In the genomic region with DNA sequence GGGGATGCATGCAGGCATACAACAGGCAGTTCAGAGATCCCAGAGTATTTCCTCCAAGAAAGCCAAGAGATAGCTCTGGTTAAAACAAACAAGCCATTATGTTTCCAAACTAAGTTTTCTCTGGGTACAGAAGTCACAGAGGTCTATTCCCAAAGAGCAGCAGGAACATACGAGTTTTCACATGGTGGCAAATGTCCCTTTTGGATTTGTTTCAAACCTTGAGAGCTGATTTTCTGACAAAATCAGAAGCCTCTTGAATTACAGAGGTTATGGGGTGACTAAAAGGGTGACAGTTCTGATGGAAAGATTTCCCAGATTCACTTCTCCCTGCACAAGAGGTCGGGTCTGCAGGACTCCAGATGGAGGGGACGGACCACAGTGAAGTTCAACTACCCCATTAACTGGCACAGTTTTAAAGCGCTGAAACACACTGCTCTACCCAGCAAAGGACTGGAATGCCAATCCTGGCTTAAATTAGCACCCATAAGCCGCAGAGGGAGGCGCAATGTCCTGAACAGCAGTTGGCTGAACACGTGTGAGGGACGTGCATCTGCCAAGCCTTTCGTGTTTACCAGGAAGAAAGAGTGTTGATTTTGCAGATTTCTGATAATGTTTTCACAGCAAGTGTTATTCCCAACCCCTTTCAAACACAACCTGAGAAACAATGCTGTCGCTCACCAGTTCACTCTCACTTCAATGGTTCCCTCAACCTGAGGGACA, we compare ENCODE assay signal across 9 mouse cellular contexts. TPM values are rescaled to one million over a fixed set of nuclear protein-coding genes. Genes with fewer than 3 reads are reported as not detected.
DNase-seq lines count a peak whose midpoint lies in the region; ATAC-seq lines count a peak whose summit lies in the region.
"Had no signal": no experiment of that assay in that cellular context is flagged by ENCODE, and none has a peak within 500 bp of the region (broad histone marks: within the 10 kb centered on the region; RNA-seq: fewer than 3 reads in every experiment).

No protein-coding gene starts in this region.

- 0 out of 2 replicates have a peak, but pooled peaks cover 3% of the 10 kb centered on the region for H3K4me1 ChIP-seq in hindbrain, embryonic 14.5 days (replicated peaks; ENCODE audit: control insufficient read depth, insufficient read depth, low read length)
- peaks cover 2% of the 10 kb centered on the region; the same call in 1 of the 2 replicates for H3K4me1 ChIP-seq in hindbrain, embryonic 12.5 days
- H3K4me1 ChIP-seq in heart, embryonic 12.5 days (replicated peaks) = peaks cover 52% of the 10 kb centered on the region

- intact Hi-C loops in left cerebral cortex, postnatal 36 days (cut with DNase I) = loop anchor here (2.0 kb wide), 1 partner anchor 41 kb away; a partner anchor contains a TSS

- H3K4me2 ChIP-seq in hindbrain, embryonic 14.5 days (replicated peaks) = no peak overlapping the region
- no peak overlapping the region for H3K4me2 ChIP-seq in hindbrain, embryonic 12.5 days (replicated peaks)
- H3K4me2 ChIP-seq in heart, embryonic 12.5 days = no peak overlapping the region

- H3K4me3 ChIP-seq in hindbrain, embryonic 14.5 days (replicated peaks; ENCODE audit: low read length) = no peak overlapping the region
- no peak overlapping the region for H3K4me3 ChIP-seq in hindbrain, embryonic 12.5 days
- no peak overlapping the region for H3K4me3 ChIP-seq in heart, embryonic 12.5 days
- H3K4me3 ChIP-seq: erythroblast, embryonic 14.5 days had no signal

- 0 out of 2 replicates have a peak overlapping the region, but pooled peaks have one; percentile 7 for H3K27ac ChIP-seq in hindbrain, embryonic 14.5 days
- H3K27ac ChIP-seq in hindbrain, embryonic 12.5 days = no peak overlapping the region
- peak overlapping the region; percentile 63 for H3K27ac ChIP-seq in heart, embryonic 12.5 days (ENCODE audit: poor library complexity, severe bottlenecking)

- no peak overlapping the region for H3K9ac ChIP-seq in hindbrain, embryonic 14.5 days
- no peak overlapping the region for H3K9ac ChIP-seq in hindbrain, embryonic 12.5 days
- H3K9ac ChIP-seq in heart, embryonic 12.5 days = peak overlapping the region; percentile 29; the same call in 1 of the 2 replicates

- 82% methylated on average over 10 of the region's 10 CpGs for WGBS in hindbrain, embryonic 14.5 days
- 71% methylated on average over 10 of the region's 10 CpGs for WGBS in hindbrain, embryonic 12.5 days
- WGBS in heart, embryonic 12.5 days = 48% methylated on average over 10 of the region's 10 CpGs

- no peaks in the 10 kb centered on the region for H3K9me3 ChIP-seq in hindbrain, embryonic 14.5 days (ENCODE audit: control insufficient read depth, low read length)
- no peaks in the 10 kb centered on the region; the same call in 1 of the 2 replicates for H3K9me3 ChIP-seq in hindbrain, embryonic 12.5 days (replicated peaks)
- no peaks in the 10 kb centered on the region for H3K9me3 ChIP-seq in heart, embryonic 12.5 days (replicated peaks)

- H3K36me3 ChIP-seq in hindbrain, embryonic 14.5 days (replicated peaks; ENCODE audit: control insufficient read depth, insufficient read depth) = no peaks in the 10 kb centered on the region
- H3K36me3 ChIP-seq in hindbrain, embryonic 12.5 days = no peaks in the 10 kb centered on the region
- H3K36me3 ChIP-seq in heart, embryonic 12.5 days = no peaks in the 10 kb centered on the region

- H3K27me3 ChIP-seq in hindbrain, embryonic 14.5 days (ENCODE audit: control insufficient read depth, insufficient read depth, low read length) = no peaks in the 10 kb centered on the region
- H3K27me3 ChIP-seq in hindbrain, embryonic 12.5 days = no peaks in the 10 kb centered on the region
- H3K27me3 ChIP-seq in heart, embryonic 12.5 days (replicated peaks) = no peaks in the 10 kb centered on the region

- no peak for DNase-seq in hindbrain, embryonic 14.5 days (ENCODE audit: low spot score)
- DNase-seq in cerebellum, adult 8-10 months = peak; percentile 55
- DNase-seq in left cerebral cortex, postnatal 36 days (ENCODE audit: low spot score in 2 of 2) = peak; percentile 69 to 71
- no peak for DNase-seq in kidney, postnatal 10 days
- no peak for DNase-seq in kidney, adult 11 months

- no peak for ATAC-seq in hindbrain, embryonic 14.5 days (ENCODE audit: low FRiP score)
- no peak for ATAC-seq in hindbrain, embryonic 12.5 days (ENCODE audit: low FRiP score)
- ATAC-seq in heart, embryonic 12.5 days (ENCODE audit: insufficient number of reproducible peaks, low FRiP score) = no peak
- ATAC-seq in megakaryocyte progenitor cell, adult 5-6 weeks (replicated peaks; ENCODE audit: poor library complexity) = no peak

RNA-seq across cellular contexts. Expression of a gene that starts 41.9 kb away (rescaled TPM):
- 88.4 and 98.8 TPM in 2 replicates for polyA plus RNA-seq in hindbrain, embryonic 14.5 days (2014; fragmentation: Nextera tagmentation; extraction: Ambion mirVana)
- polyA plus RNA-seq in hindbrain, embryonic 12.5 days (2016; fragmentation: Nextera tagmentation; extraction: Ambion mirVana) = 101 and 106 TPM in 2 replicates
- polyA plus RNA-seq in heart, embryonic 12.5 days (2016; fragmentation: Nextera tagmentation; extraction: Ambion mirVana) = 86.6 and 89.3 TPM in 2 replicates
- total RNA-seq in left cerebral cortex, postnatal 36 days (2021) = 100 to 1,000 TPM; 111 to 167 TPM
- 2.5 and 3.3 TPM in 2 replicates for total RNA-seq in megakaryocyte progenitor cell, adult 5-6 weeks (2015)
- total RNA-seq in megakaryocyte progenitor cell, adult 5-6 weeks (2017) = 0.42 and 8.7 TPM in 2 replicates

Comparison
In these comparisons a context has a peak if more than half of its experiments do, and no peak if none do; other contexts are left out.
1. DNase-seq: peak in cerebellum, adult 8-10 months (single experiment) and left cerebral cortex, postnatal 36 days (2 of 2); none in hindbrain, embryonic 14.5 days (single experiment), kidney, postnatal 10 days (single experiment) and kidney, adult 11 months (single experiment).